Mouse (Mus musculus) subcutaneous adipose tissue, adult 2 months (tissue): ENCODE data around the gene Tspan4. TPM values are rescaled to one million over a fixed set of nuclear protein-coding genes. Genes with fewer than 3 reads are reported as not detected.

ENCODE experiments used
- polyA plus RNA-seq: library from polyadenylated mRNA; depleted of rRNA; stranded (reverse); fragments of >200 nt; gene quantifications from 2 replicates; pipeline ENCODE4 v1.2.3, GENCODE M21; 2012; ENCODE audit warnings: low replicate concordance; rRNA removed

Gene Tspan4
- polyA plus RNA-seq: 166 and 253 TPM in 2 replicates

GRCm38 (mm10) chr7:141475011-141475804, at the start of gene Tspan4, which contains the start of gene Polr2l:
TSS of gene Tspan4 (plus strand) at chr7:141475240.
TSS of gene Polr2l (minus strand) at chr7:141475132.

GRCm38 (mm10) chr7:141429310-141429709, 45.7 kb upstream of the Tspan4 start, which contains the start of gene Cend1:
TSS of gene Cend1 (minus strand) at chr7:141429491.

GRCm38 (mm10) chr7:141437178-141438120, 37.6 kb upstream of the Tspan4 start, which contains the start of gene Slc25a22:
TSS of gene Slc25a22 (minus strand) at chr7:141437892.

GRCm38 (mm10) chr7:141443828-141444237, 31.2 kb upstream of the Tspan4 start, which contains the start of gene Pidd1:
TSS of gene Pidd1 (minus strand) at chr7:141444025.

GRCm38 (mm10) chr7:141447110-141447991, 27.7 kb upstream of the Tspan4 start, which contains the start of gene Rplp2:
TSS of gene Rplp2 (plus strand) at chr7:141447370.

GRCm38 (mm10) chr7:141454967-141455551, 20.0 kb upstream of the Tspan4 start, which contains the start of gene Pnpla2:
TSS of gene Pnpla2 (plus strand) at chr7:141455198.

GRCm38 (mm10) chr7:141460391-141461113, 14.5 kb upstream of the Tspan4 start, which contains the start of gene Cracr2b:
TSS of gene Cracr2b (plus strand) at chr7:141461094.

GRCm38 (mm10) chr7:141467230-141468030, 7.6 kb upstream of the Tspan4 start, which contains the start of gene Cd151:
TSS of gene Cd151 (plus strand) at chr7:141467392.

GRCm38 (mm10) chr7:141539556-141540311, 64.7 kb downstream of the Tspan4 start, which contains the start of gene Chid1:
TSS of gene Chid1 (minus strand) at chr7:141539857.

Other genes with a start within 250 kb of the Tspan4 start
- gene Phrf1, start 246.5 kb upstream of the Tspan4 start, polyA plus RNA-seq: 16.5 and 28.7 TPM in 2 replicates
- 72.7 and 97.5 TPM in 2 replicates for gene Irf7, start 208.8 kb upstream of the Tspan4 start, polyA plus RNA-seq
- 0.13 and 0.35 TPM in 2 replicates for gene Cdhr5, start 198.5 kb upstream of the Tspan4 start, polyA plus RNA-seq
- gene Sct, start 196.1 kb upstream of the Tspan4 start, polyA plus RNA-seq: 1.4 and 1.8 TPM in 2 replicates
- gene Drd4, start 183.2 kb upstream of the Tspan4 start, polyA plus RNA-seq: 0.09 TPM in 1 of 2 replicates, not detected in the other
- gene Deaf1, start 147.6 kb upstream of the Tspan4 start, polyA plus RNA-seq: 19.0 and 35.2 TPM in 2 replicates
- gene Tmem80, start 147.5 kb upstream of the Tspan4 start, polyA plus RNA-seq: 58.4 and 71.0 TPM in 2 replicates
- gene Eps8l2, start 136.4 kb upstream of the Tspan4 start, polyA plus RNA-seq: 20.1 and 30.8 TPM in 2 replicates
- gene Taldo1, start 83.0 kb upstream of the Tspan4 start, polyA plus RNA-seq: 446 and 750 TPM in 2 replicates
- gene Gatd1, start 61.1 kb upstream of the Tspan4 start, polyA plus RNA-seq: 59.5 and 84.7 TPM in 2 replicates
- 0.97 and 1.7 TPM in 2 replicates for gene Cend1, start 45.7 kb upstream of the Tspan4 start, polyA plus RNA-seq
- gene Slc25a22, start 37.3 kb upstream of the Tspan4 start, polyA plus RNA-seq: 134 and 159 TPM in 2 replicates
- gene Pidd1, start 31.2 kb upstream of the Tspan4 start, polyA plus RNA-seq: 9.8 and 14.5 TPM in 2 replicates
- 457 and 759 TPM in 2 replicates for gene Rplp2, start 27.9 kb upstream of the Tspan4 start, polyA plus RNA-seq
- 1,309 and 3,373 TPM in 2 replicates for gene Pnpla2, start 20.0 kb upstream of the Tspan4 start, polyA plus RNA-seq
- gene Cracr2b, start 14.1 kb upstream of the Tspan4 start, polyA plus RNA-seq: 34.3 and 65.7 TPM in 2 replicates
- 617 and 1,187 TPM in 2 replicates for gene Cd151, start 7.8 kb upstream of the Tspan4 start, polyA plus RNA-seq
- gene Polr2l, start 108 bp upstream of the Tspan4 start, polyA plus RNA-seq: 63.9 and 76.4 TPM in 2 replicates
- gene Chid1, start 64.6 kb downstream of the Tspan4 start, polyA plus RNA-seq: 38.6 and 54.6 TPM in 2 replicates
- 72.0 and 79.4 TPM in 2 replicates for gene Ap2a2, start 86.9 kb downstream of the Tspan4 start, polyA plus RNA-seq
- 0.03 and 0.05 TPM in 2 replicates for gene Muc6, start 180.1 kb downstream of the Tspan4 start, polyA plus RNA-seq
- 1.4 and 1.9 TPM in 2 replicates for gene Muc2, start 215.1 kb downstream of the Tspan4 start, polyA plus RNA-seq